Mouse (Mus musculus): Measurements from ENCODE around the gene Rasa3.

Rasa3 gene

GRCm38 (mm10) chr8:13654350-13655032 is 22.9 kb downstream of the Rasa3 start:
- H3K9me3 ChIP-seq (ENCODE audit: low read length): no peaks in the 10 kb centered on the region
- H3K4me3 ChIP-seq (replicated peaks; ENCODE audit: low read length): no peak overlapping the region
- peaks cover 4% of the 10 kb centered on the region; the same call in 1 of the 2 replicates for H3K4me1 ChIP-seq (replicated peaks; ENCODE audit: low read depth, low read length)
- TF ChIP-seq NANOG (IDR thresholded peaks at IDR 0.05; ENCODE audit: borderline replicate concordance, low read length): no peak
- TF ChIP-seq CTCF (conservative IDR thresholded peaks at IDR 0.05; ENCODE audit: low read length): no peak
- no peak for TF ChIP-seq POU5F1 (IDR thresholded peaks at IDR 0.05; ENCODE audit: borderline replicate concordance, low read length)
- no peaks in the 10 kb centered on the region for H3K27me3 ChIP-seq (ENCODE audit: insufficient read depth, low read length)
- no peaks in the 10 kb centered on the region for H3K36me3 ChIP-seq (ENCODE audit: insufficient read depth, low read length)

- Histone ChIP-seq H3K27me3 (ENCODE audit: insufficient read depth, low read length) (no peaks in the 10 kb centered on the region), H3K4me1 (replicated peaks; ENCODE audit: low read depth, low read length) (peaks cover 9% of the 10 kb centered on the region), H3K9me3 (ENCODE audit: low read length) (no peaks in the 10 kb centered on the region), H3K36me3 (ENCODE audit: insufficient read depth, low read length) (no peaks in the 10 kb centered on the region), H3K4me3 (replicated peaks; ENCODE audit: low read length) (no peak overlapping the region)
- no peak for TF ChIP-seq CTCF (conservative IDR thresholded peaks at IDR 0.05; ENCODE audit: low read length)
Measured at GRCm38 (mm10) chr8:13650541-13651191, 26.7 kb downstream of the Rasa3 start.

- Histone ChIP-seq H3K27me3 (ENCODE audit: insufficient read depth, low read length) (no peaks in the 10 kb centered on the region), H3K4me1 (replicated peaks; ENCODE audit: low read depth, low read length) (peaks cover 24% of the 10 kb centered on the region), H3K4me3 (replicated peaks; ENCODE audit: low read length) (no peak overlapping the region), H3K36me3 (ENCODE audit: insufficient read depth, low read length) (no peaks in the 10 kb centered on the region), H3K9me3 (ENCODE audit: low read length) (no peaks in the 10 kb centered on the region)
- TF ChIP-seq POU5F1 (IDR thresholded peaks at IDR 0.05; ENCODE audit: borderline replicate concordance, low read length): no peak
- TF ChIP-seq NANOG (IDR thresholded peaks at IDR 0.05; ENCODE audit: borderline replicate concordance, low read length): no peak
- no peak for TF ChIP-seq CTCF (conservative IDR thresholded peaks at IDR 0.05; ENCODE audit: low read length)
Measured at GRCm38 (mm10) chr8:13649154-13649515, 28.3 kb downstream of the Rasa3 start.

- H3K9me3 ChIP-seq (ENCODE audit: low read length): no peaks in the 10 kb centered on the region
- peaks cover 28% of the 10 kb centered on the region for H3K4me1 ChIP-seq (replicated peaks; ENCODE audit: low read depth, low read length)
- TF ChIP-seq POU5F1 (IDR thresholded peaks at IDR 0.05; ENCODE audit: borderline replicate concordance, low read length): no peak
- TF ChIP-seq CTCF (conservative IDR thresholded peaks at IDR 0.05; ENCODE audit: low read length): no peak
- TF ChIP-seq NANOG (IDR thresholded peaks at IDR 0.05; ENCODE audit: borderline replicate concordance, low read length): no peak
- no peaks in the 10 kb centered on the region for H3K36me3 ChIP-seq (ENCODE audit: insufficient read depth, low read length)
- H3K27me3 ChIP-seq (ENCODE audit: insufficient read depth, low read length): no peaks in the 10 kb centered on the region
- no peak overlapping the region for H3K4me3 ChIP-seq (replicated peaks; ENCODE audit: low read length)
Measured at GRCm38 (mm10) chr8:13648377-13649153, 28.8 kb downstream of the Rasa3 start.

DNA sequence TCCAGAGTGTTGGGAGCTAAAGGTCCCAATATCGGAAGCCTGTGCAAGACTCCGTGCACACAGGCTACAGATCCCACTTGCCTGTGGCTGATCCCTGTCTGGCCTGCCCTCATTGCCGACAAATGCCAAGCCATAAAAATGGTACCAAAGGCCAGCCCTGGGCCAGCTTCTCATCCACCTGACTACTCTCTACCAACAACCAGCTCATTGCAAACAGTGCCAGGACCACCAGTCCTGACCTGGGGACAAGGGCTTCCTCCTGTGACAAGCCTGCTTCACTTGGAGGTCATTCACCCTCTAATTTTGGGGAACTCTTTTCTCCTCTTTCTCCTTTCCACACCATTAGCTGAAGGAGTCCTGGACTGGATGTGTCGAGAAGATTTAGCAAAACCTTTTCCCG is 29.8 kb downstream of the Rasa3 start:
- H3K9me3 ChIP-seq (ENCODE audit: low read length): no peaks in the 10 kb centered on the region
- no peaks in the 10 kb centered on the region for H3K36me3 ChIP-seq (ENCODE audit: insufficient read depth, low read length)
- H3K27me3 ChIP-seq (ENCODE audit: insufficient read depth, low read length): no peaks in the 10 kb centered on the region
- H3K4me3 ChIP-seq (replicated peaks; ENCODE audit: low read length): no peak overlapping the region
- peaks cover 28% of the 10 kb centered on the region for H3K4me1 ChIP-seq (replicated peaks; ENCODE audit: low read depth, low read length)
- no peak for TF ChIP-seq CTCF (conservative IDR thresholded peaks at IDR 0.05; ENCODE audit: low read length)
- no peak for TF ChIP-seq POU5F1 (IDR thresholded peaks at IDR 0.05; ENCODE audit: borderline replicate concordance, low read length)
- no peak for TF ChIP-seq NANOG (IDR thresholded peaks at IDR 0.05; ENCODE audit: borderline replicate concordance, low read length)

DNA sequence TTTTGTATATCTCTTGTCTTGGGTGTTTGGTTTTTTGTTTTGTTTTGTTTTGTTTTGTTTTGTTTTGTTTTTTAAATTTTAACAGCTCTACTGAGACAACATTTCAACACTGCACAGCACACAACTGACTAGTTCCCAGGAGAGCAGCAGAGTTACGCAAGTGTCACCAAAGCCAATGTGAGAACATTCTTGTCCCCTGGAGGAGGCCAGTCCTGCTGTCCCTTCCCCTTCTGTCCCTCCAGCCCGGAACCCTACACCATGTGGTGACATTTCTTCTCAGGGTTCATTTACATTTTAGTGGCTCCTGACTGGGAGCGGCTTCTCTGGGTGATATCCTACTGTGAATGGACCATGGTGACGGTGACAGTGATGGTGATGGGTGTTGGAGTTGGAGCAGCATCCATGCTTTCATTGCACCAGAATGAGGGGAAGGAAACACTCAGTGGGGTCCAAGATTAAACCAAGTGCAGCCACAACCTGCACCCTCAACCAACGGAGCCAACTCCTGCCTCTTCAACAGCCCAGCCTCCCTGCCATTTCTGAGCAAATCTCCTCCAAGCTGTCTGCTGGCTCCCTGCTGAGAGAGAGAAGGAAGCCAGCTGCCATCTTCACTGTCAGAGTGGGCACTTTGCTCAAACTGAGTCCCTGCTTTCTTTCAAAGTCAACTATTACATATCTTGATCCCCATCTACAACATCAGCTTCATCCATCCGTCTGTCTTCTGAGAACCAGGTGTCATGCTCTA is 32.3 kb downstream of the Rasa3 start:
- no peaks in the 10 kb centered on the region for H3K9me3 ChIP-seq (ENCODE audit: low read length)
- peaks cover 31% of the 10 kb centered on the region for H3K4me1 ChIP-seq (replicated peaks; ENCODE audit: low read depth, low read length)
- H3K4me3 ChIP-seq (replicated peaks; ENCODE audit: low read length): no peak overlapping the region
- no peak for TF ChIP-seq CTCF (conservative IDR thresholded peaks at IDR 0.05; ENCODE audit: low read length)
- no peak for TF ChIP-seq POU5F1 (IDR thresholded peaks at IDR 0.05; ENCODE audit: borderline replicate concordance, low read length)
- no peak for TF ChIP-seq NANOG (IDR thresholded peaks at IDR 0.05; ENCODE audit: borderline replicate concordance, low read length)
- no peaks in the 10 kb centered on the region for H3K36me3 ChIP-seq (ENCODE audit: insufficient read depth, low read length)
- H3K27me3 ChIP-seq (ENCODE audit: insufficient read depth, low read length): no peaks in the 10 kb centered on the region

GRCm38 (mm10) chr8:13644155-13644554 is 33.2 kb downstream of the Rasa3 start:
- no peaks in the 10 kb centered on the region for H3K27me3 ChIP-seq (ENCODE audit: insufficient read depth, low read length)
- H3K36me3 ChIP-seq (ENCODE audit: insufficient read depth, low read length): no peaks in the 10 kb centered on the region
- H3K4me1 ChIP-seq (replicated peaks; ENCODE audit: low read depth, low read length): peaks cover 31% of the 10 kb centered on the region
- H3K4me3 ChIP-seq (replicated peaks; ENCODE audit: low read length): no peak overlapping the region
- no peaks in the 10 kb centered on the region for H3K9me3 ChIP-seq (ENCODE audit: low read length)
- TF ChIP-seq CTCF (conservative IDR thresholded peaks at IDR 0.05; ENCODE audit: low read length): no peak
- no peak for TF ChIP-seq NANOG (IDR thresholded peaks at IDR 0.05; ENCODE audit: borderline replicate concordance, low read length)
- no peak for TF ChIP-seq POU5F1 (IDR thresholded peaks at IDR 0.05; ENCODE audit: borderline replicate concordance, low read length)

- TF ChIP-seq POU5F1 (IDR thresholded peaks at IDR 0.05; ENCODE audit: borderline replicate concordance, low read length) (no peak), NANOG (IDR thresholded peaks at IDR 0.05; ENCODE audit: borderline replicate concordance, low read length) (no peak), CTCF (conservative IDR thresholded peaks at IDR 0.05; ENCODE audit: low read length) (no peak)
- no peaks in the 10 kb centered on the region for H3K9me3 ChIP-seq (ENCODE audit: low read length)
- H3K36me3 ChIP-seq (ENCODE audit: insufficient read depth, low read length): no peaks in the 10 kb centered on the region
- H3K4me3 ChIP-seq (replicated peaks; ENCODE audit: low read length): no peak overlapping the region
- H3K27me3 ChIP-seq (ENCODE audit: insufficient read depth, low read length): no peaks in the 10 kb centered on the region
- H3K4me1 ChIP-seq (replicated peaks; ENCODE audit: low read depth, low read length): peaks cover 23% of the 10 kb centered on the region
Measured at GRCm38 (mm10) chr8:13642659-13643181, 34.7 kb downstream of the Rasa3 start.
